Mouse (Mus musculus) retina, embryonic 14.5 days (tissue): ENCODE data around the gene Acsf2.

Source experiments
- DNase-seq: peaks from one replicate; pipeline ENCODE4 v3.0.0-alpha.2; 2015; ENCODE audit warnings: low spot score

Gene Acsf2

GRCm38 (mm10) chr11:94598437-94599120, 3.1 kb downstream of the Acsf2 start:
- no peak for DNase-seq

- DNase-seq: no peak
Measured at GRCm38 (mm10) chr11:94597319-94597718, 4.4 kb downstream of the Acsf2 start.

GRCm38 (mm10) chr11:94596311-94596852, 5.3 kb downstream of the Acsf2 start:
- no peak for DNase-seq

GRCm38 (mm10) chr11:94587511-94587910, 14.2 kb downstream of the Acsf2 start:
- DNase-seq: no peak

- DNase-seq: no peak
Measured at GRCm38 (mm10) chr11:94585091-94585490, 16.6 kb downstream of the Acsf2 start.

GRCm38 (mm10) chr11:94580111-94580740, 21.4 kb downstream of the Acsf2 start:
- DNase-seq: no peak

- DNase-seq: no peak
Measured at GRCm38 (mm10) chr11:94576361-94576760, 25.3 kb downstream of the Acsf2 start.

GRCm38 (mm10) chr11:94575036-94575435, 26.6 kb downstream of the Acsf2 start:
- no peak for DNase-seq

GRCm38 (mm10) chr11:94574560-94574959, 27.1 kb downstream of the Acsf2 start:
- no peak for DNase-seq

GRCm38 (mm10) chr11:94571850-94572249, 29.8 kb downstream of the Acsf2 start:
- no peak for DNase-seq

- DNase-seq: no peak
Measured at GRCm38 (mm10) chr11:94570612-94571011, 31.1 kb downstream of the Acsf2 start.

GRCm38 (mm10) chr11:94567326-94567725, 34.3 kb downstream of the Acsf2 start:
- no peak for DNase-seq

GRCm38 (mm10) chr11:94566534-94566933, 35.1 kb downstream of the Acsf2 start:
- no peak for DNase-seq

- no peak for DNase-seq
Measured at GRCm38 (mm10) chr11:94565151-94565479, 36.6 kb downstream of the Acsf2 start.

- peak; percentile 60 for DNase-seq
Measured at GRCm38 (mm10) chr11:94564437-94565150, 37.1 kb downstream of the Acsf2 start, which contains the start of gene Chad. Gene Chad, plus strand, starts transcription at chr11:94565047.

GRCm38 (mm10) chr11:94563821-94564220, 37.9 kb downstream of the Acsf2 start:
- no peak for DNase-seq

- DNase-seq: no peak
Measured at GRCm38 (mm10) chr11:94563383-94563782, 38.3 kb downstream of the Acsf2 start.

GRCm38 (mm10) chr11:94558226-94558625, 43.4 kb downstream of the Acsf2 start:
- no peak for DNase-seq

GRCm38 (mm10) chr11:94550442-94550744, 51.3 kb downstream of the Acsf2 start:
- DNase-seq: no peak

GRCm38 (mm10) chr11:94549691-94550441, 51.8 kb downstream of the Acsf2 start:
- DNase-seq: no peak

- peak; percentile 96 for DNase-seq
Measured at GRCm38 (mm10) chr11:94548888-94549690, 52.6 kb downstream of the Acsf2 start, which contains the start of gene Rsad1. Gene Rsad1, minus strand, starts transcription at chr11:94549255.
